Mouse (Mus musculus): ENCODE data around the gene Wdr38.

DNA sequence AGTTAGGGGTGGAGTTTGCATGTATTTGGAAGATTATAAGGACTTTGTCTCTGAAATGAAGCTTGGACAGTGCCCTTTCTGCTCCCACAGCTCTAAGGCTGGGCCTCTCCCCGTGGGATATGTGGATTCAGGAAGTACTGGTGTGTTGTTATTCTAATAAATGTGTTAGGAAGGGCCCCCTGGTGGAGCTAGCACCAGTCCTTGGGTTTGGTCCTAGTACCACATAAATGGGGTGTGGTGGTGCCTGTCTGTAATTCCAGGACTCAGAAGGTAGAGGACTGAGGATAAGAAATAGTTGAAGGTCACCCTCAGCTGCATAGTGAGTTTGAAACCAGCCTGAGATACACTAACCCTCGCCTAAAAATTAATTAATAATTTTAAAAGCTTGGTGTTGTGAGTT lies 24.1 kb upstream of the Wdr38 start:
- TF ChIP-seq CTCF (IDR thresholded peaks at IDR 0.05; ENCODE audit: control insufficient read depth, insufficient read depth, insufficient replicate concordance, low read depth, low read length) (no peak), POLR2A (IDR thresholded peaks at IDR 0.05; ENCODE audit: control insufficient read depth, low read depth, low read length) (no peak)
